Mouse (Mus musculus) embryonic facial prominence, embryonic 15.5 days (tissue): ENCODE measurements around the gene Gm8126. TPM values are rescaled to one million over a fixed set of nuclear protein-coding genes. Genes with fewer than 3 reads are reported as not detected.
"Not testable (repeated sequence)": the region's sequence is repeated elsewhere in the genome, so short reads cannot be mapped to it uniquely, and the experiment has no call there.

Source experiments
- ATAC-seq: fragments of 200-750 bp; cut with Nextera tagmentation; 2 replicates; pipeline ENCODE4 v1.8.0; 2017; ENCODE audit warnings: low read depth, moderate TSS enrichment; ENCODE audit not compliant: insufficient number of reproducible peaks, low FRiP score, low TSS enrichment
- H3K27ac ChIP-seq: fragments of 300-500 bp; sonication (generic); replicated peaks from 2 replicates; pipeline ENCODE4 v1.5.1; 2015; ENCODE audit warnings: mild to moderate bottlenecking, inconsistent platforms
- H3K27me3 ChIP-seq: fragments of 300-500 bp; sonication (generic); 2 replicates; pipeline ENCODE4 v1.6.1; 2015; ENCODE audit warnings: inconsistent platforms
- H3K36me3 ChIP-seq: fragments of 300-500 bp; sonication (generic); 2 replicates; pipeline ENCODE4 v1.6.1; 2015; ENCODE audit warnings: mild to moderate bottlenecking, inconsistent platforms
- H3K4me1 ChIP-seq: fragments of 300-500 bp; sonication (generic); 2 replicates; pipeline ENCODE4 v1.6.1; 2015; ENCODE audit warnings: inconsistent platforms
- H3K4me2 ChIP-seq: fragments of 300-500 bp; sonication (generic); replicated peaks from 2 replicates; pipeline ENCODE4 v1.6.1; 2015; ENCODE audit warnings: mild to moderate bottlenecking, inconsistent platforms
- H3K4me3 ChIP-seq: fragments of 300-500 bp; sonication (generic); replicated peaks from 2 replicates; pipeline ENCODE4 v1.5.1; 2015; ENCODE audit warnings: mild to moderate bottlenecking, inconsistent platforms
- H3K9ac ChIP-seq: fragments of 300-500 bp; sonication (generic); 2 replicates; pipeline ENCODE4 v1.6.1; 2015; ENCODE audit warnings: inconsistent platforms
- H3K9me3 ChIP-seq: fragments of 300-500 bp; sonication (generic); replicated peaks from 2 replicates; pipeline ENCODE4 v1.6.1; 2016; ENCODE audit warnings: inconsistent platforms
- WGBS: fragments of 180-500 bp; shearing (Covaris S2); methylation state at CpG from one replicate; pipeline ENCODE4 v1.1.7; 2015; 5-methylcytosine and 5-hydroxymethylcytosine counted together
- polyA plus RNA-seq: library from polyadenylated mRNA; unstranded; fragments of >200 nt; fragmentation: Nextera tagmentation; extraction: Ambion mirVana; gene quantifications from 2 replicates; pipeline ENCODE4 v1.2.1, GENCODE M21; 2015

Gene Gm8126
- polyA plus RNA-seq = not detected in 2 replicates

DNA sequence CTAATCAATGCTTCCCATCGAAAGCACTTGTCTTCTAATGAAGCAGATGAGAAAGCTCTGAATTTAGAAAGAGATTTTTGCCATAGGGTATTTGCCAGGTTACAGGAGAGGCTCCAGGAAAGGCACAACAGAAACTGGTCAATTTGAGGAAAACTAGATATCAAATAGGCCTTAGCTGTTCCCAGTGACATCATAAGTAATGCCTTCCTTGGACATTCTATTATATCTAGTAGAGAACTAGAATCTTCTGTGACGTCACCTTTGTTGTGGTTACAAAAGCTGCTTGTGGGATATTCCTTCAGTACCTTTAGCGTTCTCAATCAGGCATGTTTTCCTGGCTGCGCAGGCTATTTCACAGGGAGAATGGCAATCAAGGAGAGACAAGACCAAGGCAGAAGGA is at the start of gene Gm8126:
Gene Gm8126 (plus strand): TSS at position 301 of the 400 bp plus-strand sequence.
- H3K27me3 ChIP-seq, H3K4me1 ChIP-seq, H3K4me3 ChIP-seq, H3K36me3 ChIP-seq, H3K4me2 ChIP-seq, ATAC-seq, H3K27ac ChIP-seq, H3K9me3 ChIP-seq, H3K9ac ChIP-seq: not testable (repeated sequence)
- WGBS = 89% methylated on average over 3 of the region's 4 CpGs

DNA sequence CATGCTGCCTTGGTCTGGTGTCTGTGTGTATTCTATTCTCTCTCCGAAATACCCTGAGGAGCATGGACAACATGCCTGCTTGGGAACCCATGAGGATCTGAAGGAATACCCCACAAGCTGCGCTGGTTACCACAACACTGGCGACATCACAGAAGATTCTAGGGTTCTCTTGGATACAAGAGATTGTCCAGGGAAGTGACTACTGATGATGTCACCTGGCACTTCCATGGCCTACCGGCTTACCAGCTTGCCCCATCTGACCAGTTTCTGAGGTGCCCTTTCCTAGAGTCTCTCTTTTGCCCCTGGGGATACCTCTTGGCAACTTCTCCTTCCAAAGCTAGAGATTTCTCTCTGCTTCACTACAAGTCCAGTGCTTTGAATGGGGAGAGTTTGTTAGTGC is 23.2 kb upstream of the Gm8126 start, which contains the start of gene Gm8122:
Gene Gm8122 (minus strand): TSS at position 101 of the 400 bp plus-strand sequence.
- not testable (repeated sequence) for H3K9me3 ChIP-seq, H3K9ac ChIP-seq, H3K27ac ChIP-seq, H3K4me1 ChIP-seq, H3K4me2 ChIP-seq, H3K27me3 ChIP-seq, H3K4me3 ChIP-seq, ATAC-seq, H3K36me3 ChIP-seq
- 80% methylated on average over 4 of the region's 4 CpGs for WGBS

GRCm38 (mm10) chr14:43237769-43238168 is 20.7 kb upstream of the Gm8126 start:
- not testable (repeated sequence) for H3K4me1 ChIP-seq, H3K9ac ChIP-seq, H3K27ac ChIP-seq, H3K36me3 ChIP-seq, H3K9me3 ChIP-seq, ATAC-seq, H3K27me3 ChIP-seq, H3K4me3 ChIP-seq, H3K4me2 ChIP-seq

GRCm38 (mm10) chr14:43249611-43250170 is 8.8 kb upstream of the Gm8126 start:
- not testable (repeated sequence) for H3K4me2 ChIP-seq, H3K9ac ChIP-seq, H3K36me3 ChIP-seq, H3K27me3 ChIP-seq, H3K4me3 ChIP-seq, H3K4me1 ChIP-seq, ATAC-seq, H3K27ac ChIP-seq, H3K9me3 ChIP-seq
- 15% methylated on average over 10 of the region's 12 CpGs for WGBS

- H3K9ac ChIP-seq, H3K9me3 ChIP-seq, H3K4me1 ChIP-seq, H3K4me3 ChIP-seq, ATAC-seq, H3K36me3 ChIP-seq, H3K27ac ChIP-seq, H3K27me3 ChIP-seq, H3K4me2 ChIP-seq: not testable (repeated sequence)
- WGBS = 32% methylated on average over 5 of the region's 6 CpGs
Measured at GRCm38 (mm10) chr14:43250549-43251253, 7.7 kb upstream of the Gm8126 start.

DNA sequence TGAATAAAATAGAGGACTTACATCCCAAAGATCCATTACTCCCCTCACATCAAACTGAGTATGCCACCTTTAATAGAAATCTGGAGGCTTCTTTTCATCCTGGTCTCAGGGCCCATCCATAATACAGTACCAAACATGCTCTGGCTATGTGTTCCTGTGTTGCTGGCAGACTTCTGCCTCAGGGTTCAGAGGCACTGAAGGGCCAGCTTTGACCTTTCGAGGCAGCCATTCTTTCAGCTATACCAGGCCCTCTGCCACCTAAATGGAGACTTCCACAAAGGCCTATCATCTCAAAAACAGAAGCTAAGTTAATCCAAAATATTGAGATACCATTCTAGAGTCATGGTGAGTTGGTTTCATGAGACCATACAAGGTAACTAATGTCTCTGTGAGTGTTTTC is 1.9 kb upstream of the Gm8126 start:
- not testable (repeated sequence) for H3K27me3 ChIP-seq, H3K9ac ChIP-seq, H3K4me1 ChIP-seq, H3K9me3 ChIP-seq, ATAC-seq, H3K4me3 ChIP-seq, H3K27ac ChIP-seq, H3K36me3 ChIP-seq, H3K4me2 ChIP-seq
- WGBS = 64% methylated on average over 1 of the region's 1 CpGs

GRCm38 (mm10) chr14:43263421-43263820 is 5.0 kb downstream of the Gm8126 start:
- not testable (repeated sequence) for H3K36me3 ChIP-seq, H3K4me1 ChIP-seq, H3K4me3 ChIP-seq, H3K9ac ChIP-seq, H3K4me2 ChIP-seq, H3K27ac ChIP-seq, H3K9me3 ChIP-seq, ATAC-seq, H3K27me3 ChIP-seq
- WGBS = 87% methylated on average over 3 of the region's 3 CpGs

GRCm38 (mm10) chr14:43268521-43269084 is 10.2 kb downstream of the Gm8126 start:
- not testable (repeated sequence) for ATAC-seq, H3K27me3 ChIP-seq, H3K4me1 ChIP-seq, H3K9ac ChIP-seq, H3K27ac ChIP-seq, H3K9me3 ChIP-seq, H3K36me3 ChIP-seq, H3K4me2 ChIP-seq, H3K4me3 ChIP-seq
- WGBS = 57% methylated on average over 2 of the region's 2 CpGs

DNA sequence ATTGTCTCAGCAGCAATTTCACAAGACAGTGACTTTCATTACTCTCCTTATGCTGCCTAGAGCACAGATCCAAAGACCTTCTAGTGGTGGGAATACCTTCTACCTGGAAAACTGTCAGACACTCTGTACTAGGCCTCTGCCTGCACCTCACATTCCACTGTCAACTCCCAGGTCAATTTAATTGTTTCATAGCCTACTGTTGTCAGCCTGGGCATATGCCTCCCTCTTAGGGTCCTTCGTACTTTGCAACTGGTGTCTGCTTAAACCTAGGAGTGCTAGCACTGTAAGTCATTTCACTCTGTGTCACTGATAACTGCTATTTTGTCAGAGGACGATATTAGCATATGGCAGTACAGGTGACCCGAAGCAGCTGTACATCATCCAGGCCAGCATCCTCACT is 10.8 kb downstream of the Gm8126 start:
- WGBS = 73% methylated on average over 3 of the region's 3 CpGs
- H3K9ac ChIP-seq, H3K27me3 ChIP-seq, H3K27ac ChIP-seq, H3K4me3 ChIP-seq, ATAC-seq, H3K9me3 ChIP-seq, H3K36me3 ChIP-seq, H3K4me2 ChIP-seq, H3K4me1 ChIP-seq: not testable (repeated sequence)

DNA sequence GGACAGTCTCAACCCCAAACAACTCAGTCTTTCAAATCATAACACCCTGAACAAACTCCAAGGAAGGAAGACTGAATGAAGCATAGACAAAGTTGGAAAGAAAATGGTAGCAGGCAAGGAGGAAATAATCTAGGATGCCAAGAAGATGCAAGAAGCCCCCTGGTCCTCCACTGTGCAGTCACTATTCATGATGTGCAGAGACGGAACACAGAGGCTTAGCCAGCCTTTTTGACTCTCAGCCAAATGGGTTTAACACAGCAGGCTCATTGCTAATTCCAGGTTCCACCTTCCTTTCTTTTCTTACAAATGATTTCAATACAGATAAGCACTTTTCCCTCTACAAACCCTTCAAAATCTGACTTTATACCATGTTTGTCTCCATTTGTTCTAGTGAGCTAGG is 14.7 kb downstream of the Gm8126 start:
- H3K27ac ChIP-seq, H3K27me3 ChIP-seq, H3K9me3 ChIP-seq, ATAC-seq, H3K4me2 ChIP-seq, H3K9ac ChIP-seq, H3K36me3 ChIP-seq, H3K4me1 ChIP-seq, H3K4me3 ChIP-seq: not testable (repeated sequence)
- 59% methylated on average over 1 of the region's 1 CpGs for WGBS

DNA sequence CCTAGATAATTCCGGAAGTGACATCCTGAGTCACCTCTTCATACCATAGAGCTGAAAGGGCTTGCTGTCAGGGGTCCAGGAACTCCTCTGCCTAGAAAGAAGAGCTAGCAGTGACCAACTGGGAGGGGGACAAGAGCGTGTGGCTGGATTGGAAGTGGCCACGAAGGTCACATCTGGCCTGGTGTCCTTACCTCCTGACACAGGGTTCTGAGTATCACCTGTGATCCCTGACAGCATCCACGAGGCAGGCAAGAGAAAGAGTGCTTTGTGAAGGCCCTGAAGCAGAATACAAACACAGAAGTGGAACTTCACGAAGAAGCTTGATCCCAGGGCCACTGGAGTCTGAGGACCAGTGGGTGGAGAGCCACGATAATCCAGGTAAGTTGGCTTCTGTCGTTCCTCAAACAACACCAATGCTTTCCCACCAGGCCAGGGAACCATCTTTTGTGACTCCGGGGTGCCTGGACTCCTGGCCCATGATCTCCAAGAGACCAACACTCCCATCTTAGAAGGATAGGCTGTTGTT is 16.6 kb downstream of the Gm8126 start, which contains the start of gene Gm9732:
Gene Gm9732 (plus strand): TSS at position 51 of the 526 bp plus-strand sequence.
- H3K36me3 ChIP-seq, H3K4me1 ChIP-seq, H3K9me3 ChIP-seq, H3K27ac ChIP-seq, H3K9ac ChIP-seq, H3K4me3 ChIP-seq, ATAC-seq, H3K27me3 ChIP-seq, H3K4me2 ChIP-seq: not testable (repeated sequence)
- WGBS = 79% methylated on average over 8 of the region's 8 CpGs
